Mouse (Mus musculus) limb, embryonic 12.5 days (tissue): ENCODE measurements at regions not wholly inside any gene's neighbourhood (a gene's known extent, or its start where the extent isn't known, plus 50 kb on each side); places are given as distances from the start of the nearest gene placed in this dataset.

Source experiments
- ATAC-seq: fragments of 200-750 bp; cut with Nextera tagmentation; 2 replicates; pipeline ENCODE4 v1.8.0; 2017; ENCODE audit warnings: low read depth, moderate TSS enrichment; ENCODE audit not compliant: insufficient number of reproducible peaks, insufficient read depth, low FRiP score, low TSS enrichment
- H3K27ac ChIP-seq: fragments of 300-500 bp; sonication (generic); 2 replicates; pipeline ENCODE4 v1.5.1; 2016; ENCODE audit warnings: mild to moderate bottlenecking, moderate library complexity
- H3K27me3 ChIP-seq: fragments of 300-500 bp; sonication (generic); 2 replicates; pipeline ENCODE4 v1.6.1; 2016; ENCODE audit warnings: mild to moderate bottlenecking, moderate library complexity
- H3K36me3 ChIP-seq: fragments of 300-500 bp; sonication (generic); 2 replicates; pipeline ENCODE4 v1.6.1; 2016; ENCODE audit warnings: mild to moderate bottlenecking, moderate library complexity
- H3K4me1 ChIP-seq: fragments of 300-500 bp; sonication (generic); replicated peaks from 2 replicates; pipeline ENCODE4 v1.6.1; 2016
- H3K4me2 ChIP-seq: fragments of 300-500 bp; sonication (generic); 2 replicates; pipeline ENCODE4 v1.6.1; 2016; ENCODE audit warnings: mild to moderate bottlenecking, moderate library complexity
- H3K4me3 ChIP-seq: fragments of 300-500 bp; sonication (generic); replicated peaks from 2 replicates; pipeline ENCODE4 v1.5.1; 2016; ENCODE audit warnings: mild to moderate bottlenecking
- H3K9ac ChIP-seq: fragments of 300-500 bp; sonication (generic); replicated peaks from 2 replicates; pipeline ENCODE4 v1.6.1; 2016; ENCODE audit warnings: mild to moderate bottlenecking, moderate library complexity
- H3K9me3 ChIP-seq: fragments of 300-500 bp; sonication (generic); 2 replicates; pipeline ENCODE4 v1.6.1; 2016; ENCODE audit warnings: mild to moderate bottlenecking, moderate library complexity
- WGBS: fragments of 180-500 bp; shearing (Covaris S2); methylation state at CpG from one replicate; pipeline ENCODE4 v1.1.7; 2016; 5-methylcytosine and 5-hydroxymethylcytosine counted together

DNA sequence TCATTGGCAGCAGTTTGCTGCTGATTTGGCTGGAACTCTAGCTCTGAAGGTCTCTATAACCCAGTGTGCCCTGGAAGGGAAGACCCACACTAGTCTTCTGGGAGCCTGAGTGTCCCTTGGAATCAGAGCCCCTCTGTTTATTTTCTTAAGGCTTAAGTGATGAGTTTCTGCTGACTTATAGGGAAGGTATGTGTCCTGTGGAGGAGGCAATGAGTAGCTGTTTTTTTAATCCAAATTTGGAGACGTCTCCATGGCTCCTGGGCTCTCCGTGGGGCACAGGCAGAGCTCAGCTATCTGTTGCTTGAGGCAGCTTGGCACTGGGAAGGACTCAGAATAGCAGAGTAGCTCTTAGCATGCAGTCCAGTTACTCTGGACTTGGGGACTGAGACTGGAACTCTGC is 146.4 kb downstream of the Ttc32 start:
- Histone ChIP-seq H3K4me2 (no peak overlapping the region), H3K4me3 (no peak overlapping the region), H3K4me1 (peaks cover 15% of the 10 kb centered on the region), H3K9ac (no peak overlapping the region), H3K36me3 (no peaks in the 10 kb centered on the region), H3K27ac (no peak overlapping the region), H3K9me3 (no peaks in the 10 kb centered on the region), H3K27me3 (peaks cover 8% of the 10 kb centered on the region; the same call in 1 of the 2 replicates)
- WGBS, result 61% methylated on average over 2 of the region's 2 CpGs
- ATAC-seq, result no peak

DNA sequence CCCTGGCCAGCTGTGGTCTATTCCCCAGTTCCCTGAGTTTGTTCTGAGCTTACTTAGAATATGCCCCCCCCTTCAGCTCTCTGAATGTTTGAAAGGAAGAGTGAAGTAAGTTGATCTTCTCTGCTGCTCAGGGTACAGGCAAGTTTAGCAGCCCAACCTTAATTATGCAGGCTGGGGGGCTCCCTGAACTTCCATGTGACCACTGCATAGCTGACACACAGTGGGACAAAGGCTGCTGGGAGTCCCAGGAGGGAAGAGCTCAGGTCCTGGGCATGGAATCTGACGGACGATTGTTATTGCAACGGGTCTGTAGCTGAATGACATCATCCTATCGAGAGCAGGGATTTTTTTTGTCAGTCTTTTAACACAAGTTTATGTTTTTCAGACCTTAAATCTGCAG is 148.8 kb downstream of the Ttc32 start:
- peak; percentile 48; the same call in 1 of the 2 replicates for ATAC-seq
- H3K9ac ChIP-seq, result no peak overlapping the region
- peaks cover 8% of the 10 kb centered on the region; the same call in 1 of the 2 replicates for H3K27me3 ChIP-seq
- H3K36me3 ChIP-seq, result no peaks in the 10 kb centered on the region
- 28% methylated on average over 4 of the region's 4 CpGs for WGBS
- 0 out of 2 replicates have a peak overlapping the region, but pooled peaks have one; percentile 47 for H3K27ac ChIP-seq
- H3K4me1 ChIP-seq, result peaks cover 15% of the 10 kb centered on the region
- no peaks in the 10 kb centered on the region for H3K9me3 ChIP-seq
- H3K4me3 ChIP-seq, result no peak overlapping the region
- no peak overlapping the region for H3K4me2 ChIP-seq

DNA sequence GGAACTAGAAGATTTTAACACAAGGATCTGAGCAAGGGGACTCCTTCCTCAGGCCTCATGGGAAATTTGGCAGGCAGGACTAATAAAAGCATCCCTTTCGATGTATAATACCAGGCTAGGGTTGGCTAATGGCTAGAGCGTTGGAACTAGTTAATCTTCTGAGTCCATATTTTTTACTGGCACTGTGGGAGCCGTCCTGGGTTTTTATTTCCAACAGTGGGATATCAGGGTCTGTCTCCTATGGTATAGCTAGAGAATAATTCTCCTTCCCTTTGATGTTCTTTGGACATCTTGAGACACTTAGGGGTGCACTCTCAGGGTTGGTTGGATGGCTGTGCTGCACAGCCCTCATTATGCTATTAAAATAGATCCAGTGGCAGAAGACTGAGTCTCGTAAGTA is 150.9 kb downstream of the Ttc32 start:
- Histone ChIP-seq H3K4me3 (no peak overlapping the region), H3K4me2 (no peak overlapping the region), H3K9ac (no peak overlapping the region), H3K36me3 (no peaks in the 10 kb centered on the region), H3K27me3 (no peaks in the 10 kb centered on the region), H3K4me1 (peaks cover 11% of the 10 kb centered on the region), H3K9me3 (no peaks in the 10 kb centered on the region), H3K27ac (no peak overlapping the region)
- ATAC-seq, result no peak
- 18% methylated on average over 4 of the region's 4 CpGs for WGBS

DNA sequence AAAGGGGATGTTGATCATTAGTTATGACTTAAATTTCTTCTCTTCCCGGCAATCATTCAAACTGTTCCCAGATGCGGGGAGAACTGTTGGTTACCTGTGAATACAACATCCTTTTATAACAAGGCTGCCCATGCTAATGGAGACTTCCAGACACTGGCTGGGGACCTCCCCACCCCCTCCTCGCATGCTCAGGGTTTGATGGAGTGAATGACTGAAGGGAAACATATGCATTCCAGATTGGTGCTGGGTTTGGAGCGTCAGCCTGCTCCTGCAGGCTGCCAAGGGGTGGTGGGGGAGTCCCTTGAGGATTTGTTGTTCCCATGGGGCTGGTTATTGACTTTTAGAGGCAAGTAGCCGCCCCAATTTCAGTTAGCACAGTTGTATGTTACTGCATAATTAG is 161.9 kb downstream of the Ttc32 start:
- WGBS, result 32% methylated on average over 5 of the region's 5 CpGs
- Histone ChIP-seq H3K27ac (no peak overlapping the region), H3K9me3 (no peaks in the 10 kb centered on the region), H3K9ac (no peak overlapping the region), H3K4me2 (no peak overlapping the region), H3K36me3 (no peaks in the 10 kb centered on the region), H3K4me1 (peaks cover 10% of the 10 kb centered on the region), H3K4me3 (no peak overlapping the region), H3K27me3 (no peaks in the 10 kb centered on the region)
- no peak; the same call in 1 of the 2 replicates for ATAC-seq

DNA sequence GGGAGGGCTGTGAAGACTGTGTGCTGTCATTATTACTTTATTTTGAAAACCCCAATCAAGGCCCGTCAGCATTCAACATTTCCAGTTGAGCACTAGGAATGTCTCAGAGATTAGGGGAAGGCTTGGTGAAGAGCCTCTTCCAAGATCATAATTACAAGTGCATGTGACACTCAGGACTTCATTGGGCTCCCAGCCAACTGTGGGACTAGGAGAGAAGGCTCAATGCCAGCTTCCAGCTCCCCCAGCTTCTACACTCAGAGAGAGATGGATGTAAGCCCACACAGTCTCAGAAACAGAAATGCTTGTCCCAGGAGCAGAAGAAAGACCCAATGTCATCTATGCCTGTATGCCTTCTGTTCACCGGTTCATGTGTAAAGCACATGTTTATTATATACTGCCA is 169.5 kb downstream of the Ttc32 start:
- no peak for ATAC-seq
- WGBS, result 85% methylated on average over 2 of the region's 2 CpGs
- Histone ChIP-seq H3K9ac (no peak overlapping the region), H3K4me3 (no peak overlapping the region), H3K4me2 (no peak overlapping the region), H3K36me3 (no peaks in the 10 kb centered on the region), H3K27ac (no peak overlapping the region), H3K27me3 (no peaks in the 10 kb centered on the region), H3K9me3 (no peaks in the 10 kb centered on the region), H3K4me1 (peaks cover 8% of the 10 kb centered on the region; the same call in 1 of the 2 replicates)

DNA sequence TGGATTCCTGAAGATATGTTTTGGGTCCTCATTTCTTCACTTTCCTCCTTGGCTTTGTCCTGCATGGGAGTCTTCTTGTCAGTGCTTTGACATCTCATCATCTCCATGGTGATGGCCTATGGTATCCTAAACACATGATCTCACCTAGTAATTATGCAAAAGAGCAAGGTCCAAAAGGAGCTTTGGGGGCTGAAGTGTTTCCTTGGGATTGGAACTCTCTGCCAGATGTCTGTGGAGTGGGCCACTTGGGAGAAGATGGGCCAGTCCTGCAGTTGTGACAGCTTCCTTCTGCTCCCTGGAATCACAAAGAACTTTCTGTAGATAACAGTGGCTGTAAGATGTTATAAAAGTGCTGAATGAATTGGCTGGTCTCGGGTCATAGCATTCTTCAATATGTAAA is 182.4 kb downstream of the Ttc32 start:
- H3K27me3 ChIP-seq, result no peaks in the 10 kb centered on the region
- no peak overlapping the region for H3K4me3 ChIP-seq
- H3K9me3 ChIP-seq, result no peaks in the 10 kb centered on the region; the same call in 1 of the 2 replicates
- H3K4me1 ChIP-seq, result no peaks in the 10 kb centered on the region
- H3K4me2 ChIP-seq, result no peak overlapping the region
- no peaks in the 10 kb centered on the region for H3K36me3 ChIP-seq
- no peak overlapping the region for H3K9ac ChIP-seq
- 89% methylated on average over 1 of the region's 1 CpGs for WGBS
- ATAC-seq, result no peak
- H3K27ac ChIP-seq, result no peak overlapping the region

DNA sequence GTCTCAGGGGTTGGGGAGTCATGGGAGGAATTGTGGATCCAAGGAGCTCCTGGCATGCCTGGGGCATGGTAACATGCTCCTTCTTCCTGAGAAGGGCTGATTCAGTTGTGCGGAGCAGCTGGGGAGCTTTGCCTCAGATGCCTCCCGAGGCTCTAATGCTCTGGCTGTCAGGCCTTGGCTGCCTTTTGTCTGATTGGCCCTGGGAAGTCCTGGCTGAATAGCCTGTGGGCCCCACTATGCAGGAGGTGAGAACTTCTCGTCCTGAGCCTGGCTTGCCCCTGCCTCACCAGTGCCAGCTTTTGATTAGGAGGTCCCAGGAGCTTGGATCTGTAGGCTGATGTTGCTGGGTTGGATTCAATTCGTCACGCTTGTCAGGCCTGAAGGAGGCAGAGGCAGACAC is 195.2 kb downstream of the Ttc32 start:
- Histone ChIP-seq H3K4me1 (0 out of 2 replicates have a peak, but pooled peaks cover 2% of the 10 kb centered on the region), H3K27me3 (peaks cover 4% of the 10 kb centered on the region; the same call in 1 of the 2 replicates), H3K9me3 (no peaks in the 10 kb centered on the region), H3K9ac (no peak overlapping the region), H3K36me3 (no peaks in the 10 kb centered on the region), H3K4me2 (no peak overlapping the region), H3K4me3 (no peak overlapping the region), H3K27ac (no peak overlapping the region)
- ATAC-seq, result no peak
- 46% methylated on average over 5 of the region's 5 CpGs for WGBS

DNA sequence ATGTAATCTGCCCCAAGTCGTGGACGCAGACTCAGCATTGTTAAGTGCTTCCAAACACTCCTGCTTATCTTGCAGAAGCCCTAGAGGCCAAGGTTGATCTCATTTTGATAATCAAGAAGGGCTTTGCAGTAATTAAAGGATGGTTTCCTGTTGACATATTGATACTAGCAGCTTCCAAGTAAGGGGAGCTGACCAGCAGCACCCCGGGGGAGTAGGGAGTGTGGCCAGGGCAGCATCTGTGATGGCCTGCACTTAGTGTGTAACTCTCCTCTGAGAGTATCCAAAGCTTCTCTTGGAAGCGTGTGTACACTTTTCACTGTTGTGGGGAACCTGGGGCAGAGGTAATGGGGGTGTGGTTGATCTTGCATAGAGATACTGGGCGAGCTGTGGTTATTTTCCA is 198.1 kb downstream of the Ttc32 start:
- no peak overlapping the region for H3K27ac ChIP-seq
- H3K9ac ChIP-seq, result no peak overlapping the region
- no peaks in the 10 kb centered on the region for H3K9me3 ChIP-seq
- no peak for ATAC-seq
- 89% methylated on average over 5 of the region's 5 CpGs for WGBS
- H3K36me3 ChIP-seq, result no peaks in the 10 kb centered on the region
- peaks cover 4% of the 10 kb centered on the region; the same call in 1 of the 2 replicates for H3K27me3 ChIP-seq
- H3K4me2 ChIP-seq, result no peak overlapping the region
- 0 out of 2 replicates have a peak, but pooled peaks cover 4% of the 10 kb centered on the region for H3K4me1 ChIP-seq
- H3K4me3 ChIP-seq, result no peak overlapping the region

DNA sequence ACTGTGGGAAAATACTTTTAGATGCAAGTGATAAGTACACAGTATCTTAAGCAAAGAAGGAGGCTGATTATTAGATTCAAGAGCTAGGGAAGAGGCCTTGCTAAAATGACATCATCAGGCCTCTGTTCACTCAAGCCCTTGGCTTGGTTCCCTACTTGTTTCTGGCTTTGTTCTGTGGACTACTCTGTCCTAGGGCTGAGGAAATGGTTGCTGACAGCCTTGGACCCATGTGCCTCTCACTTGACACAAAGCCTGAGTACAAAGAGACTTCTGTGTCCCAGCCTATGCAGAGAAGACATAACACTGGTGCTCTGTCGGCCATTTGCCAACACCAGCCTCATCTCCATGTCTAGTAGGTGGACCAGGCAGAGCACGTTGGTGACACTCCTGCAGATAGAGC is 198.7 kb downstream of the Ttc32 start:
- 93% methylated on average over 2 of the region's 2 CpGs for WGBS
- no peak overlapping the region for H3K9ac ChIP-seq
- no peak overlapping the region for H3K4me2 ChIP-seq
- H3K9me3 ChIP-seq, result no peaks in the 10 kb centered on the region
- H3K36me3 ChIP-seq, result no peaks in the 10 kb centered on the region
- H3K4me3 ChIP-seq, result no peak overlapping the region
- peaks cover 4% of the 10 kb centered on the region; the same call in 1 of the 2 replicates for H3K27me3 ChIP-seq
- 0 out of 2 replicates have a peak, but pooled peaks cover 4% of the 10 kb centered on the region for H3K4me1 ChIP-seq
- no peak for ATAC-seq
- no peak overlapping the region for H3K27ac ChIP-seq

DNA sequence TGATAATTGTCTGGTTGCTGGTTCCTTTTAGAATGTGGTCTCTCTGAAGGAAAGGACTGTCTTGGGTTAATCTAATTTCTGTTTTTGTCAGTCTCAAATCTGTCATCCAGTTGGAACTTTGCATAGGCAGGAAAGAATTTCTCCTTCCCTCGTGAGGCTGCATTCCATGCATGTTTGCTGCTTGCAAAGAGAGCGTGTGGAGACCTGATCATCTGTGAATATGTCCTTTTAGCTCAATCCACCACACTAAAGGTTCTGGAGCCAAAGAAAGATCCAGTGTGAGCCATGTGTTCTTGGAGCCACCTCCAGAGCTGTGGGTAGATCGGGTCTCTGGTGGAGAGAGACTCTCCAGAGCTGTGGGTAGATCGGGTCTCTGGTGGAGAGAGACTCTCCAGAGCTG is 200.2 kb downstream of the Ttc32 start:
- Histone ChIP-seq H3K9me3 (no peaks in the 10 kb centered on the region), H3K9ac (no peak overlapping the region), H3K4me2 (no peak overlapping the region), H3K27ac (no peak overlapping the region), H3K36me3 (no peaks in the 10 kb centered on the region), H3K4me1 (0 out of 2 replicates have a peak, but pooled peaks cover 4% of the 10 kb centered on the region), H3K4me3 (no peak overlapping the region), H3K27me3 (peaks cover 3% of the 10 kb centered on the region; the same call in 1 of the 2 replicates)
- WGBS, result 68% methylated on average over 4 of the region's 4 CpGs
- ATAC-seq, result no peak

DNA sequence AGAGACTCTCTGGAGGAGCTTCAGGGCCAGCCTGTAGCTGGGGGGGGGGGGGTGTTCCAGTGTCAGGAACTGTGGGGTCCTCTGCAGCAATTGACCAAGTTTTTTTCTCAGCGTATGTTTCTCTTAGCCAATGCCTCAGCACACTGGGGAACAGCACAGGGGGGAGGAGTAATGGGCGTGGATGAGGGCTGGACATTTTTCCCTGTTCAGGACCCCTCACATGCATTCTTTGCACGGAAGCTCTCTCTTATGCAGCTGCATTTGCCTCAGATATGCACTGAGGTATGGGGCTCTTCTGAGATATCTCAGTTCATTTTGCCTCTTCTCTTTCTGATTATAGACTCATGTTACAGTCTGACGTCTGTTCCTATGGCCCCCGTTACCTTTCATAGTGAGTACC is 200.8 kb downstream of the Ttc32 start:
- no peak for ATAC-seq
- Histone ChIP-seq H3K4me2 (no peak overlapping the region), H3K9me3 (no peaks in the 10 kb centered on the region), H3K27ac (no peak overlapping the region), H3K4me1 (0 out of 2 replicates have a peak, but pooled peaks cover 4% of the 10 kb centered on the region), H3K36me3 (no peaks in the 10 kb centered on the region), H3K9ac (no peak overlapping the region), H3K4me3 (no peak overlapping the region), H3K27me3 (no peaks in the 10 kb centered on the region; the same call in 1 of the 2 replicates)
- WGBS, result 66% methylated on average over 5 of the region's 5 CpGs

DNA sequence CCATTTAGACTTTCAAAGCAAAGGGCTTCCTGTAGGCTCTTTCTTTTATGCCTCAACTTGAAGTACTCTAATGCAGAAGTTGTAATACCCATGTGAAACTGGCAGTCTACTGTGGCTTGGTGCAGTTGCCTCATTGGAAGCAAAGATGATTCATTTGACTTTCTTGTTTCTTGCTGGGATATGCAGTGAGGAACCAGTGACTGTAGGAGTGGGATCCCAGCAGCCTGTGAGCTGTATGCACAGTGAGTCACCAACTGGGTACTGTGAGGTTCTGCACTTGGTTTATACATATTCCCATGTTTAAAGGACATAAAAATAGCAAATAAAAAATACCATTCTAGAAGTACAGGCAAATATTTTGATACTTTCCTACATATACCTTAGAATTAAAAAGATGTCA is 202.6 kb downstream of the Ttc32 start:
- Histone ChIP-seq H3K9me3 (no peaks in the 10 kb centered on the region), H3K27me3 (no peaks in the 10 kb centered on the region; the same call in 1 of the 2 replicates), H3K4me2 (no peak overlapping the region), H3K4me3 (no peak overlapping the region), H3K27ac (no peak overlapping the region), H3K36me3 (no peaks in the 10 kb centered on the region), H3K9ac (no peak overlapping the region), H3K4me1 (peaks cover 8% of the 10 kb centered on the region)
- ATAC-seq, result no peak
